Mouse (Mus musculus) activated CD4-positive, CD25-positive, alpha-beta regulatory T cell (primary cell): ENCODE results near the gene Gm9513. TPM values are rescaled to one million over a fixed set of nuclear protein-coding genes. Genes with fewer than 3 reads are reported as not detected.

Experiments used
- polyA plus RNA-seq, 2 experiments: library from polyadenylated mRNA; unstranded; fragments of 100-300 nt; shearing (Covaris generic); gene quantifications; one replicate each; pipeline ENCODE4 v1.2.1; 2017

Gm9513 gene
- not detected for polyA plus RNA-seq

DNA sequence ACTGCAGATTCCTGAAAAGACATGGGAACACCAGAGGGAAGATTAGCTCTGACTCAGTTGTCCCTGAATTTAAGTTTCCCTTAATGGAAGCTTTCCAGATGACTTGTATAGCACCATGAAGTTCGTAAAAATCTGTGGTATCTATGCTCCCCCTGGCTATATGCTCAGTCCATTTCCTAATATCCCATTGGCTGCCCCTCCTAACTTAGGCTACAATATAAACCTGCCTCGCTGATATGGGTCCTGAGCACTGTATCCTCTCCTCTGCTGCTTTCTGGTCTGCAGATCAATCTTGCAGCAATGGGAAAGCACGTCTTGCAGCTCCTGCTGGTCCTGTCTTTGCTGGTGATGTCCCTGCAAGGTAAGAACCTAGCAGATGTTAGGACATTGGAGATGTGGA lies at the start of gene Gm9513:
Gene Gm9513, plus strand, starts transcription at position 301 of the 400 bp plus-strand sequence.

DNA sequence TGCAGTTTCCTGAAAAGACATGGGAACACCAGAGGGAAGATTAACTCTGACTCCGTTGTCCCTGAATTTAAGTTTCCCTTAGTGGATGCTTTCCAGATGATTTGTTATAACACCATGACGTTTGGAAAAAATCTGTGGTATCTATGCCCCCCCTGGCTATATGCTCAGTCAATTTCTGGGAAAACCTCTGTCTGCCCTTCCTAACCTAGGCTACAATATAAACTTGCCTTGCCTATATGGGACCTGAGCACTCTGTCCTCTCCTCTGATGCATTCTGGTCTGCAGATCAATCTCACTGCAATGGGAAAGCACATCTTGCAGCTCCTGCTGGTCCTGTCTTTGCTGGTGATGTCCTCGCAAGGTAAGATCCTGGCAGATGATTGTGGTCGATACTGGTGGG lies 43.9 kb upstream of the Gm9513 start, which contains the start of gene Gm7257:
Gene Gm7257, plus strand, starts transcription at position 301 of the 400 bp plus-strand sequence.

Other genes starting within 250 kb of the Gm9513 start
- not detected for gene Gm7257, start 43.8 kb upstream of the Gm9513 start, polyA plus RNA-seq
- gene Gm5615, start 66.3 kb downstream of the Gm9513 start, polyA plus RNA-seq, result not detected
- not detected for gene Gm17689, start 107.0 kb downstream of the Gm9513 start, polyA plus RNA-seq
- not detected for gene A630095E13Rik, start 167.7 kb downstream of the Gm9513 start, polyA plus RNA-seq
- gene Acrv1, start 217.6 kb downstream of the Gm9513 start, polyA plus RNA-seq, result not detected